Mouse (Mus musculus): Measurements from ENCODE around the gene Slc13a5.

Slc13a5 gene

DNA sequence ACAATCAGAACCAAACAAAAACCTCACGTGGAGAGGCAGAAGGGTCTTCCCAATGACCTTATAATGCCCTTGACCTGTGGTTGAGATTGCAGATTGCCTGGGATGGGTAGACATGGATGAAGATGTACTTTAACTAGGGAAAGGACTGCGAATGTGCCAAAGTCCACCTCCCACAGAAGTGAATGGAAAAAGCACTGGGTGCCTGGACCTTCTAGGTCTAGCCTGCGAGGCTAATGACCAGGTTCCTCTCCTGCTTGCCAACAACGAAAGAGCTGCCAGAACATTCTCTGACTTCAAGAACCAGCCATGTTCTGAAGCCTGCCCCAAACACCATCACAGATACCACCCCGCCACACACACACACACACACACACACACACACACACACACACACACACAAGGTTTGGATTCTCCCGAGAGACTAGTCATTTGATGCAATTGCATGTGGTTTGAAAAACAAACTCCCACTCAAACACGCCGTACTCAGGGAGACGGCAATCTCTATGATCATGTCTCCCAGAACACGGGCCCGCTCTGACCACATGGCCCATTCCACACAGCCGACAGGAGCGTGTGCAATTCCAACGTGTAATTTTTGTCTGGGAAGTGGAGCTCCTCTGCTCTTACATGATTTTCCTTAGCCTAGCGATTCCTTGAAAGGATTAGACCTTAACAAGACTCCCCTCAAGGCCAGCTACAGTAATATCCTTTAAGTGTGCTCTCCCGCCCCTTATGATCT, 16.6 kb upstream of the Slc13a5 start:
- ChIA-PET POLR2A (interaction anchor here in 3 of 4 experiments (0.6 to 5.1 kb wide), 9 partner anchors 12 to 30 kb away, joined by 3 to 43 read pairs (median 5); partner anchors contain the start of genes Xaf1 (in 2 of the 3) and Fbxo39 (in 1 of the 3)), CTCF (interaction anchor here in 1 of 4 experiments (1.3 to 1.5 kb wide), 2 partner anchors 18 to 59 kb away, joined by 5 read pairs; no protein-coding TSS in a partner anchor)

DNA sequence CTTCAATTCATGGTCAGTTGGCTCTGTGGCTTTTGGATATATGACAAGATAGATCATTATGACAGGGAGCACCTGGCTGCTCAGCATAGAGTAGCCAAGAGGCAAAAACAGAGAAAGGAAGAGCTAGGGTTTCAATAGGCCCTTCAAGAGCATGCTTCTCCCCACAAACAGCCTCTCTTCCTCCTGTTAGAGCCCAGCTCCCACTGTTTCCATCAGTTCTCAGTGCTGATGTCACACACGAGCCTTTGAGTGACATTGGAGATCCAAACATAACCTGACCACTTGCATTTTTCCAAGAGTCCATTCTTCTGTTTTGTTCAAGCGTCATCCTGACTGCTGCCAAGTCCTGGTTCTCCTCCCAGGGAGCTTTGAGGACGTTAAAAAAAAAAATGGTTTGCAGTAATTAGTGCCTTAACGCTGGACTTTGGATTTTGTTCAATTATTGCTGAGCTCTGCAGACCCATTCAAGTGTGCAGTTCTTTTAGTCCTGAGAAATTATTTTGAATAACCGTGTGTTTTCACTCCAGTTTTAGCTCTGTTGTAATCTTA, 14.9 kb upstream of the Slc13a5 start:
- CTCF ChIA-PET = interaction anchor here in 1 of 4 experiments (0.6 to 0.7 kb wide), 2 partner anchors 23 to 51 kb away, joined by 4 to 7 read pairs; no protein-coding TSS in a partner anchor
- POLR2A ChIA-PET = interaction anchor here in 2 of 4 experiments (0.7 to 1.3 kb wide), 2 partner anchors 11 to 46 kb away, joined by 3 read pairs; no protein-coding TSS in a partner anchor

- ChIA-PET CTCF (interaction anchor here in 1 of 4 experiments (0.6 kb wide), 1 partner anchor 52 kb away, joined by 7 read pairs; no protein-coding TSS in a partner anchor), POLR2A (interaction anchor here in 1 of 4 experiments (0.6 to 1.3 kb wide), 2 partner anchors 10 to 31 kb away, joined by 3 read pairs; no protein-coding TSS in a partner anchor)
Observed at GRCm38 (mm10) chr11:72281143-72281851, 14.3 kb upstream of the Slc13a5 start.

DNA sequence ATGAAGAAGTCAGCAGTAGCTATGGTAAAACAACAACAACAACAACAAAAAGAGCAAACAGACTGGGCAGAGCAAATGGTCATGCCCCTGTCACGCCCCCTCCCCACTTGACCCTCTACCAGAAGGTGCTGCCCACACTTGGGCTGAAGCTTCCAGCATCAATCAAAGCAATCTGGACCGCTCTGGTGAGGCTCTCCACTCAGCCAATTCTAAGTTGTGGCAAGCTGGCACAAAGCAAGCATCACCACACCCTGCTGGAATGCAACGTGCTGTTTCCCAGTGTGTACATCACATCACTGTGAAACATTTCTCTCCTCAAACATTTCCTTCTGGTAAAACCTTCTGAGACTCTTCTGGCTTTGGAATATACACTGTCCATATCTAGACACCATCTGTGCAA, 6.3 kb upstream of the Slc13a5 start:
- ChIA-PET CTCF (no interaction called here), POLR2A (interaction anchor here in 2 of 4 experiments (0.7 kb wide), 2 partner anchors 15 to 178 kb away, joined by 3 to 6 read pairs; no protein-coding TSS in a partner anchor)

GRCm38 (mm10) chr11:72271761-72272160, 4.7 kb upstream of the Slc13a5 start:
- ChIA-PET CTCF (interaction anchor here in 2 of 4 experiments (0.7 to 1.9 kb wide), 2 partner anchors 70 to 173 kb away, joined by 5 to 11 read pairs; no protein-coding TSS in a partner anchor), POLR2A (interaction anchor here in 2 of 4 experiments (0.5 to 1.5 kb wide), 5 partner anchors 10 to 22 kb away, joined by 3 to 5 read pairs (median 3); no protein-coding TSS in a partner anchor)

DNA sequence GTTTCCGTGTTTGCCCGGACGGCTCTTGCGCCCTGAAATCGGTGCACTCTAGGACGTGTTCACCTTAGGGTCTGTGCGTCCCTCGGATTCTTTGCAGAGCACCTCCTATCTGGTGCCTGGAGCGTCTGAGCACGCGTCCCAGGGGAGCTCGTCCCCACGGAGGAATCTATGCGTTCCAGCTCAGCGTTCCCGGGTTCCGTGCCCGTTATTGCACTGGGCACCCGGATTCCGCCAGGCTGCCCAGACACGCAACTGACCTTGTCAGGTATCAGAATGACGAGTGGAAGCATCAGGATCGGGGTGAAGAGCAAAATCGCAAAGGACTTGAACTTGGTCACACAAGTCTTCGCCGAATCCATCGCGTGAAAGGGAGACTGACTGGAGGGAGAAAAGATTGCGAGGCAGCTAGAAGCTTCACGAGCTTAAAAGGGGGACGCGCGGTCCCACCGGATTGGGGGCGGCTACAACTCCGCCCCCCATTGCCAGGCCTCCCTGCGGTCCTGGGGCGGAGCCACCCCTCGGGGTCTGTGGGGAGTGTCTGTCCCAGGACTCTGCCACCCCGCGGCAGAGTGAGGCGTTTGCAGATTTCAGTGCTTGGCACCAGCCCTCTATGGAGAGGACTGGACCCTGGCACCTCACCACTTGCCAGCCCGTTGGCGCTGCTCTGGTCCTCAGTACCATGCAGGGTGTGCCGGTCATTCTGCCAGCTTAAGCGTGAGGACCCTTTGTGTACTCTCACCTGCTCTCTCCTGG, 639 bp downstream of the Slc13a5 start:
- CTCF ChIA-PET = interaction anchor here in 3 of 4 experiments (0.6 to 2.2 kb wide), 21 partner anchors 11 to 290 kb away, joined by 3 to 13 read pairs (median 4); partner anchors contain the start of genes Smtnl2 (in 1 of the 3), Spns2 (in 1 of the 3) and Xaf1 (in 1 of the 3)
- POLR2A ChIA-PET = interaction anchor here (0.5 to 1.6 kb wide), 20 partner anchors 9 to 151 kb away, joined by 3 to 13 read pairs (median 4); partner anchors contain the start of gene Xaf1 (in 2 of the 4)

DNA sequence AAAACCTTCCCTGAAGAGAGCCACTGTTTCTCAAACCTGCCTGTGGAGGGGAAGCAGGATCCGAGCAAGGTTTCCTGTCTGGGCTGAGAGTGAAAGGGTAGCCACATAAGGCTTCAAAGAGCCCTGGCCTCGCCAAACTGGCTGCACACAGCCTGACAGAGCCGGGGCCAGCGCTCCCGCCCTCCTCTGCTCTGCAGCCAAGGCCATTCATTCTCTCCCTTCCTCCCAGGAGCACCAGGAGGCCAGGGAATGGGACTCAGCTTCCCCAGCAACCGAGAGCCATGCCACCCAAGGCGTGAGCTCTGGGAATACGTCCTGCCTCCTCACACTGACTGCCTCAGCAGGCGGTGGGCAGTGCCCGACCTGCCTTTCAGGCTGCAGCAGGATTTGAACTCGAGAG, 1.5 kb downstream of the Slc13a5 start:
- CTCF ChIA-PET = interaction anchor here (0.5 to 2.2 kb wide), 20 partner anchors 10 to 325 kb away, joined by 3 to 13 read pairs (median 4); partner anchors contain the start of gene Smtnl2 (in 1 of the 4)
- POLR2A ChIA-PET = interaction anchor here in 3 of 4 experiments (0.8 to 1.6 kb wide), 13 partner anchors 8 to 152 kb away, joined by 3 to 13 read pairs (median 5); partner anchors contain the start of gene Xaf1 (in 2 of the 3)

DNA sequence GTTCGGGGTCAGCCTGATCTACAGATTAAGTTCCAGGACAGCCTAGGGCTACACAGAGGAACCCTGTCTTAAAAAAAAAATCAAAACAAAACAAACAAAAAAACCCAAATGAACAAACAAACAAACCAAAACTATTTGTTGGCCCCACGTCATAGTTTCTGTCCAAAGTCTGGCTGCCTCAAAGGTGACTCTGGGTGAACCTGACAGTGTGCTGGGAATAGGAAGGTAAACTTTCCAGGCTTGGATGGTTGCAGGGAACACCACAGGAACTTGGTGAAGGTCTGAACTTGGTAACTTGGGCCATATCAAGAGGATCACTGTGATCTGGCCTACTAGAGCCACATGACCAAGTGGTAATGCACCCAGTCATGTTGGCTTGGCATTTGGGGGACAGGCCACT, 10.6 kb downstream of the Slc13a5 start:
- ChIA-PET POLR2A (no interaction called here), CTCF (interaction anchor here in 2 of 4 experiments (0.5 to 2.0 kb wide), 2 partner anchors 9 to 137 kb away, joined by 3 to 7 read pairs; no protein-coding TSS in a partner anchor)

DNA sequence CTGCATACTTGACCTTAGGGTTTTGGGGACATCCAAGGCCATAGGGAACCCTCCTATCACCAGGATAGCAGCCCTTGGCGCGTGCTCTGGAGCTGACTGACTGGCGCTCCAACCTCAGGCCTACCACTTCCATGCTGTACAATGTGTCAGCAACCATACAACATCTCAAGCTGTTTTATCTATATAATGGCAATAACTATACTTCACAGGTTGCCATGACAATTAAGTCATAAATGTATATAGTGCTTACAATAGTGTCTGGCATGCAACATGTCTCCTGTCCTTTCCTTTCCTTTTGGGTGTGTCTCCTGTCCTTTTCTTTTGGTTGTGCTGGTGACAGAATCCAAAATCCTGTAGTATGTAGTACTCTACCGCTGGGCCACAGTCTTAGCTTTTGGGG, 11.4 kb downstream of the Slc13a5 start:
- ChIA-PET CTCF (interaction anchor here in 1 of 4 experiments (0.7 to 2.0 kb wide), 2 partner anchors 10 to 88 kb away, joined by 3 to 7 read pairs; no protein-coding TSS in a partner anchor), POLR2A (interaction anchor here in 1 of 4 experiments (0.5 kb wide), 1 partner anchor 323 kb away, joined by 3 read pairs; no protein-coding TSS in a partner anchor)

- POLR2A ChIA-PET = no interaction called here
- CTCF ChIA-PET = interaction anchor here in 1 of 4 experiments (1.2 kb wide), 1 partner anchor 24 kb away, joined by 3 read pairs; no protein-coding TSS in a partner anchor
Observed at GRCm38 (mm10) chr11:72245196-72245753, 21.7 kb downstream of the Slc13a5 start.

- CTCF ChIA-PET = interaction anchor here in 1 of 4 experiments (1.5 kb wide), 1 partner anchor 19 kb away, joined by 4 read pairs; no protein-coding TSS in a partner anchor
- POLR2A ChIA-PET = no interaction called here
Observed at GRCm38 (mm10) chr11:72240062-72240860, 26.8 kb downstream of the Slc13a5 start.

GRCm38 (mm10) chr11:72234013-72234412, 33.0 kb downstream of the Slc13a5 start:
- ChIA-PET POLR2A (interaction anchor here in 2 of 4 experiments (0.6 to 2.0 kb wide), 4 partner anchors 10 to 32 kb away, joined by 3 to 5 read pairs (median 4); no protein-coding TSS in a partner anchor), CTCF (interaction anchor here in 2 of 4 experiments (1.0 to 1.8 kb wide), 3 partner anchors 9 to 109 kb away, joined by 3 to 4 read pairs (median 4); no protein-coding TSS in a partner anchor)

DNA sequence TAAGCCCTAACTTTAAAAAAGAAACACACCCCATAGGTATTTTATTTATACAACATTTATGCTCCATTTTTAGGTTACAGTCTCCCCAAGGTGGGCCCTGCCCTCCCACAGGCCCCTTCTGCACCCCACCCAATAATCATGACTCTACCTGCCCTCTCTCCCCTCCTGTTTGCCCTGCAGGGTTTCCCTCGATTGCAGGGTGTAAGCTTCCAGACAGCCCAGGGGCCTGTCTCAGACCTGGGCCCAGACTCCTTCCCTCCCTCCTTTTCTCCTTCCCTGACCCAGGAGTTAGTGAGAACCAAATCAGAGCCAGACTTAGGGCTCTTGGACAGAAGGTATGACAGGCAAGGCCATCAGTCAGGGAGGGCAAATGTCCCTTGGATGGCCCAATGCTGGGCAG, 34.0 kb downstream of the Slc13a5 start:
- ChIA-PET CTCF (interaction anchor here in 2 of 4 experiments (0.6 to 1.8 kb wide), 3 partner anchors 12 to 196 kb away, joined by 3 to 4 read pairs (median 4); no protein-coding TSS in a partner anchor), POLR2A (interaction anchor here in 2 of 4 experiments (0.6 to 1.7 kb wide), 3 partner anchors 8 to 33 kb away, joined by 3 to 5 read pairs (median 3); no protein-coding TSS in a partner anchor)

DNA sequence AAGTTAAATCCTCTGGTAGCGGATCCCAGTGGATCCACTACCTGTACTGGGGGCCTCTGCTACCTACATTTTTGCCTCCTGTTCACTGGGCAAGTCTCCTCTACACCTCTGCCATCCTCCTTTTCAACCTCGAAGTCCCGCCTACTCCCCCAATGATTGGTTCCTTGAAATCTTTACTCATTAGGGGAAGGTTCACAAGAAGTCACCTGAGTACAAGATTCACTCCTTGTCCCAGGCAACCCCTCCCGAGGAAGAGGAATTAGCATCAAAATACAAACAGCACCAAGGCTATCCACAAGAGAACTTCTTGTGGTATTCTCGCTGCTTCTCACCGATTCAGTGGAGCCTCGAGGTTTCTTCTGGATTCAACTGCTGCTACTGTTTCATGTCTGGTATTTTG, 35.0 kb downstream of the Slc13a5 start:
- POLR2A ChIA-PET = interaction anchor here in 1 of 4 experiments (0.5 kb wide), 1 partner anchor 176 kb away, joined by 4 read pairs; no protein-coding TSS in a partner anchor
- CTCF ChIA-PET = interaction anchor here in 1 of 4 experiments (1.2 kb wide), 1 partner anchor 197 kb away, joined by 3 read pairs; no protein-coding TSS in a partner anchor

DNA sequence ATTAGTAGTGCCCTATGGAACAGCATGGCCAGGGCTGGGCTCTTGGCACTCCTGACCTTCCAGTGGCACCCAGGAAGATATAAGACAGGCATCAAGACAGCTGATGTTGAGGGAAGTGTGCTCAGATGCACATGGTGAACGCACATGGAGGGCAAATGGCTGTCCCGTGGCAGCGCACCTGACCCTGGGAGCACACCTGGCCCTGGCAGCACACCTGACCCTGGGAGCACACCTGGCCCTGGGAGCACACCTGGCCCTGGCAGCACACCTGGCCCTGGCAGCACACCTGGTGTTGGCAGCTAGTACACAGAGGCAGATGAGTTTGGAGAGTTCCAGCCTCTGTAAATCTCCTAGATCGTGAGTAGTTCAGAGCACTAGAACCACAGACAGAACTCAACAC, 38.5 kb downstream of the Slc13a5 start:
- POLR2A ChIA-PET = interaction anchor here in 1 of 4 experiments (1.2 kb wide), 2 partner anchors 23 to 58 kb away, joined by 3 read pairs; no protein-coding TSS in a partner anchor
- CTCF ChIA-PET = no interaction called here

DNA sequence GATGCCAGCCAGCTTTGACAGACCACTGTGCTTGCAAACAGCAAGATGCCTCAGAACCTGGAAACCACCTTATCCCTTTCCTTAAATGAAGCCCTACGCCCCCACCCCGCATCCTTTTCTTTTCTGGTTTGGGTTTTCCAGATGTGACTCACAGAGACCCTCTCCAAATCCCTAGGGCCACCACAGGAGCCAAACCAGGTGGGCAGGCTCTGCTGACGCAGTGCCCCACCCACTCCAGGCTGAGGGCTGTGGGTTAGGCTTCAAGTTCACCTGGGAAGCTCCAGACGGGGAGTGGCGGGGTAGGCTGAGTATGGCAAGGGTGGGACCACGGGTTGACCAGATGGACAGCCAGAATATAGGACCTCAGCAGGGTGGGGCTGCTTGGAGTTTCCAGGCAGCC, 40.1 kb downstream of the Slc13a5 start:
- POLR2A ChIA-PET = interaction anchor here in 2 of 4 experiments (1.1 to 2.4 kb wide), 3 partner anchors 74 to 131 kb away, joined by 3 to 6 read pairs (median 3); partner anchors contain the start of gene Xaf1 (in 1 of the 2)
- CTCF ChIA-PET = interaction anchor here (0.5 to 3.9 kb wide), 11 partner anchors 39 to 1482 kb away, joined by 3 to 34 read pairs (median 4); partner anchors contain the start of genes Ggt6 (in 1 of the 4) and Xaf1 (in 1 of the 4)
